Mouse (Mus musculus): ENCODE results near the gene Usp34. TPM values are rescaled to one million over a fixed set of nuclear protein-coding genes. Genes with fewer than 3 reads are reported as not detected.
A peak's percentile ranks its signal among the peaks of the same experiment; 100 is the strongest.

The Usp34 gene
- total and polyA plus RNA-seq, 3 experiments = 30.4 to 36.6 (median 34.9) TPM

DNA sequence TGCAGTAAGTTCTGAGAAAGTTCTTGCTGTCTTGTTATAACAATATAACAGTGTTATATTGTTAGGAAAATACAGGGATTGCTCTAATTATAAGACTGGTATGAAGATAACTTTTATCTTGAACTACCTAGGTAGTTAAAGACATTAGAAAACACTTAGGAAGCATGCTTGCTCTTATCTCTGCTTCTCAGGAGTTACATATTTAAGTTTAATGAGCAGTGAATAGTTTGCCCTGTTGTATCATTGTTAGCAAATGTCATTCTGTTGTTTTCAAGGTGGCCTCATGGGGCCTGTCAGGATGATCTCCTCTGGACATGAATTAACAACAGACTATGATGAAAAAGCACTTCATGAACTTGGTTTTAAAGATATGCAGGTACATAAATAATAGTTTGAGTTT lies 85.9 kb downstream of the Usp34 start:
- no peak overlapping the region for H3K9ac ChIP-seq (ENCODE audit: control insufficient read depth, low read depth, low read length, poor library complexity, severe bottlenecking)
- no peaks in the 10 kb centered on the region for H3K9me3 ChIP-seq (replicated peaks; ENCODE audit: insufficient read depth, low read length)
- no peaks in the 10 kb centered on the region for H3K27me3 ChIP-seq (ENCODE audit: control insufficient read depth in 1 of 2, insufficient read depth in 2 of 2, low read length in 2 of 2)
- no peak for TF ChIP-seq RAD21 (IDR thresholded peaks at IDR 0.05; ENCODE audit: low read depth, low read length)
- TF ChIP-seq GATA1 (IDR thresholded peaks at IDR 0.05; ENCODE audit: low read depth, low read length) = peak; percentile 92
- no peak for TF ChIP-seq E2F4 (IDR thresholded peaks at IDR 0.05; ENCODE audit: borderline replicate concordance, low read depth, low read length)
- TF ChIP-seq MYC (IDR thresholded peaks at IDR 0.05; ENCODE audit: low read depth, low read length) = peak; percentile 81; the same call in 1 of the 2 replicates
- no peak for TF ChIP-seq POLR2A (IDR thresholded peaks at IDR 0.05; ENCODE audit: control insufficient read depth in 1 of 2, insufficient read depth in 1 of 2, low read depth in 1 of 2, low read length in 2 of 2, poor library complexity in 1 of 2)
- TF ChIP-seq MEF2A (IDR thresholded peaks at IDR 0.05; ENCODE audit: extremely low read depth, insufficient replicate concordance, low read depth, low read length, poor library complexity, severe bottlenecking) = 0 out of 2 replicates have a peak, but pooled peaks have one; percentile 65
- TF ChIP-seq SIN3A (IDR thresholded peaks at IDR 0.05; ENCODE audit: low read length) = peak; percentile 88
- TF ChIP-seq USF2 (IDR thresholded peaks at IDR 0.05; ENCODE audit: borderline replicate concordance in 1 of 2, insufficient read depth in 1 of 2, low read depth in 1 of 2, low read length in 2 of 2) = no peak
- no peak for TF ChIP-seq NRF1 (IDR thresholded peaks at IDR 0.05; ENCODE audit: insufficient read depth, low read depth, low read length, poor library complexity, severe bottlenecking)
- peak; percentile 79 for TF ChIP-seq RCOR1 (IDR thresholded peaks at IDR 0.05; ENCODE audit: low read depth, low read length)
- peak; percentile 80 for TF ChIP-seq MAX (IDR thresholded peaks at IDR 0.05; ENCODE audit: low read length)
- TF ChIP-seq TAL1 (IDR thresholded peaks at IDR 0.05; ENCODE audit: low read length) = peak; percentile 53
- peak; percentile 85 to 92 for TF ChIP-seq EP300 (IDR thresholded peaks at IDR 0.05; ENCODE audit: low read depth in 1 of 2, low read length in 2 of 2)
- no peak for TF ChIP-seq ZC3H11A (IDR thresholded peaks at IDR 0.05; ENCODE audit: low read depth, low read length)
- no peak for TF ChIP-seq UBTF (IDR thresholded peaks at IDR 0.05; ENCODE audit: borderline replicate concordance, insufficient read depth, low read depth, low read length)
- TF ChIP-seq TCF12 (IDR thresholded peaks at IDR 0.05; ENCODE audit: low read depth, low read length) = peak; percentile 93
- no peak for TF ChIP-seq HCFC1 (IDR thresholded peaks at IDR 0.05; ENCODE audit: low read depth, low read length)
- peak; percentile 70 for TF ChIP-seq MXI1 (IDR thresholded peaks at IDR 0.05; ENCODE audit: low read depth, low read length)
- TF ChIP-seq MYB (IDR thresholded peaks at IDR 0.05; ENCODE audit: low read depth, low read length) = no peak
- TF ChIP-seq TBP (IDR thresholded peaks at IDR 0.05; ENCODE audit: low read depth, low read length) = no peak
- TF ChIP-seq BHLHE40 (IDR thresholded peaks at IDR 0.05; ENCODE audit: borderline replicate concordance, low read depth, low read length) = peak; percentile 69; the same call in 1 of the 2 replicates
- TF ChIP-seq ETS1 (IDR thresholded peaks at IDR 0.05; ENCODE audit: low read depth, low read length) = peak; percentile 82
- H3K4me1 ChIP-seq (ENCODE audit: control insufficient read depth in 1 of 2, insufficient read depth in 2 of 2, low read length in 2 of 2) = peaks cover 15 to 45% of the 10 kb centered on the region in 2 experiments
- H3K79me2 ChIP-seq (ENCODE audit: control insufficient read depth, insufficient read depth, low read length, poor library complexity) = no peaks in the 10 kb centered on the region; the same call in 1 of the 2 replicates
- H3K36me3 ChIP-seq (ENCODE audit: control insufficient read depth in 1 of 2, insufficient read depth in 2 of 2, low read length in 2 of 2) = peaks cover 22 to 49% of the 10 kb centered on the region in 2 experiments
- peak; percentile 62 for DNase-seq (ENCODE audit: low read depth, low spot score)
- peak overlapping the region; percentile 39 for H3K27ac ChIP-seq (ENCODE audit: control insufficient read depth, low read depth, low read length)
- no peak overlapping the region for H3K4me3 ChIP-seq (ENCODE audit: control insufficient read depth in 1 of 2, insufficient read depth in 1 of 2, low read depth in 2 of 2, low read length in 2 of 2)

Measured in MEL (cell line).